Mouse (Mus musculus): ENCODE results near the gene Obsl1. TPM values are rescaled to one million over a fixed set of nuclear protein-coding genes. Genes with fewer than 3 reads are reported as not detected.
A peak's percentile ranks its signal among the peaks of the same experiment; 100 is the strongest.

Gene Obsl1
- polyA plus RNA-seq, 1 experiment: 20.7 TPM

DNA sequence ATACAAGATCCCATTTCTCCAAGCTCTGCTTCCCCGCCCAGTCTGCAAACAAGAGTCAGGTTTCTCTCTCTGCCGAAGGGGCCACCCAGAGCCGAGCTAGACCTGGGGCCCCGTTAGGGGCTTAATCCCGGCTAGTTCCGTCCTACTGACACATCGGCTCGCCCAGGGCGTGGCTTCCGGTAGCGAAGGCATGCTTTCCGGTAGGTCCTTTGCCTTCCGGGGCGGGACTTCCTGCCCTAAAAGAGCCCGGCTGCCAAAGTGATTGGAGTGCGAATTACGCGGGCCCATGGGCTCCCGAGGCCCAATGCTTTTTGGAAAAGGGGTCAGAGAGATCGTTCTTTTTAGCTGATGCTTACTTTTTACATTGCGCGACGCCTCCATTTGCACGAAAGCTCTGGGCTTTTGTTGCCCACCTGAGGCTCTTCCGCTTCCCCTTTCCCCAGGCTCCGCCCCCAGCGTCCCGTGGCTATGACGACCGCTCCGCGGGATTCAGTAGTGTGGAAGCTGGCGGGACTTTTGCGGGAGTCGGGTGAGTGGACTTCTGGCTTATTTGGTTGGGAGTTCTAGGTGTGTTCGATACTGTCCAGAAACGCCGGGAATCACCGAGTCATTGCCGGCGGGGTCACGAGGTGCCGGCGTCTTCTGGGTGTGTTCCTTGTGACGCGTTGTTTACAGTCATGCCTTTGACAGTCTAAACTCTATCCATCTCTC lies 15.2 kb upstream of the Obsl1 start, which contains the start of gene Stk11ip:
TSS of gene Stk11ip (plus strand) at position 209 of the 711 bp plus-strand sequence.
- WGBS: under 1% methylated on average over 46 of the region's 46 CpGs
- TF ChIP-seq CTCF (IDR thresholded peaks at IDR 0.05; ENCODE audit: insufficient read depth, low read length) (no peak), POLR2A (IDR thresholded peaks at IDR 0.05; ENCODE audit: borderline replicate concordance, extremely low read depth, low read depth, low read length) (peak; percentile 73; the same call in 1 of the 2 replicates)
- Histone ChIP-seq H3K4me3 (replicated peaks; ENCODE audit: extremely low read depth, low read depth, low read length) (peak within 1 kb of the TSS; percentile 68), H3K4me1 (ENCODE audit: control insufficient read depth, insufficient read depth, low read length) (no peaks in the 10 kb centered on the region)
- DNase-seq: peak; percentile 93

DNA sequence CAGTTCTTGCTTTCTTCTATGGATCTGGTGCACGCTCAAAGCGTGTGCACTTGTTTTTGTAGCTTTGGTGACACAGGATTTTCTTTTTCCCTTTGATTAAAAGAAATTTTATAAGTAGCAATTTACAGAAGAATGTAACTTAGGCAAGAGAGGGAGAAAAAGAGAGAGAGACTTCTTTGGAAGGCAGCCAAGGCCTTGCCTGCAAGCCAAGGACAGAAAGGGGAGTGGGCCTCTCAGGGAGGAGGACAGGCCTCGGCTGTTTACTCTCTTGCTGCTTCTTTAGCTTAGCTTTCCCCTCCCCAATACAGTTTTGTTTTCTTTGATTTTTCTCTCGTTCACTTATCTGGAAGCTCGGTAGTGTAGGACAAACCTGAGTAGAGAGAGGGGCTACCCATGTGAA lies 13.3 kb upstream of the Obsl1 start:
- Histone ChIP-seq H3K4me3 (replicated peaks; ENCODE audit: extremely low read depth, low read depth, low read length) (no peak overlapping the region), H3K4me1 (ENCODE audit: control insufficient read depth, insufficient read depth, low read length) (no peaks in the 10 kb centered on the region)
- DNase-seq: no peak
- 48% methylated on average over 5 of the region's 5 CpGs for WGBS
- TF ChIP-seq CTCF (IDR thresholded peaks at IDR 0.05; ENCODE audit: insufficient read depth, low read length) (no peak), POLR2A (IDR thresholded peaks at IDR 0.05; ENCODE audit: borderline replicate concordance, extremely low read depth, low read depth, low read length) (no peak)

DNA sequence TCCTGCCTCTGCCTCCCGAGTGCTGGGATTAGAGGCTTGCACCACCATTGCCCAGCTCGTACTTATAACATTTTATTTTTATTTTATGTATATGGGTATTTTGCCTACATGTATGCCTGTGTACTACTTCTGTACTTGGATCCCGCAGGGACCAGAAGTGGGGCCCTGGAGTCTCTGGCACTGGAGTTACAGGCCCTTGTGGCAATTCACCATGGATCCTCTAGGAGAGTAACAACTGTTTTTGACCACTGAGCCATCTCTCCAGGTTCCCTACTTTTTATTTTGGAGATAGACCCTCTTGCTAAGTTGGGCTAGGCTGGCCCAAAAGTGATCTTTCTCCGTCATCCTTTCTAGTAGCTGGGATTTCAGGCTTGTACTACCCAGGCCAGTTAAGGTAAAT lies 12.2 kb upstream of the Obsl1 start:
- DNase-seq: no peak
- Histone ChIP-seq H3K4me3 (replicated peaks; ENCODE audit: extremely low read depth, low read depth, low read length) (no peak overlapping the region), H3K4me1 (ENCODE audit: control insufficient read depth, insufficient read depth, low read length) (no peaks in the 10 kb centered on the region)
- 87% methylated on average over 4 of the region's 4 CpGs for WGBS
- TF ChIP-seq POLR2A (IDR thresholded peaks at IDR 0.05; ENCODE audit: borderline replicate concordance, extremely low read depth, low read depth, low read length) (no peak), CTCF (IDR thresholded peaks at IDR 0.05; ENCODE audit: insufficient read depth, low read length) (no peak)

DNA sequence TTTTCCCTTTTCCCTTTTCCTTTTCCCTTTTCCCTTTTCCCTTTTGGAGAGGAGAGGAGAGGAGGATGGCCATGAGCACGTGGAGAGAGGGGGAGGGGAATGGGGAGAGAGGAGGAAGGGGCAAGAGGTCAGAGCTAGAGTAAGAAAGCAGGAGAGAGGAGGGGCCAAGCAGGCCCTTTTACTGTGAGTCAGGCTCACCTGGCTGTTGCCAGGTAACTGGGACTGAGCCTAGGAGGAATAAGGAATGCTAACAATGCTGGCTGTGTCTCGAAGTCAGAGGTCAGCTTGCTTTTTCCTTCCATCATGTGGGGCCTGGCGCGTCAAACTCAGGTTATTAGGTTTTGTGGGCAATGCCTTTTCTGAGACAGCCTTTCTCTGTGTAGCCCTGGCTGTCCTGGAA lies 11.7 kb upstream of the Obsl1 start:
- TF ChIP-seq CTCF (IDR thresholded peaks at IDR 0.05; ENCODE audit: insufficient read depth, low read length) (no peak), POLR2A (IDR thresholded peaks at IDR 0.05; ENCODE audit: borderline replicate concordance, extremely low read depth, low read depth, low read length) (no peak)
- Histone ChIP-seq H3K4me1 (ENCODE audit: control insufficient read depth, insufficient read depth, low read length) (no peaks in the 10 kb centered on the region), H3K4me3 (replicated peaks; ENCODE audit: extremely low read depth, low read depth, low read length) (no peak overlapping the region)
- WGBS: 68% methylated on average over 4 of the region's 4 CpGs
- no peak for DNase-seq

DNA sequence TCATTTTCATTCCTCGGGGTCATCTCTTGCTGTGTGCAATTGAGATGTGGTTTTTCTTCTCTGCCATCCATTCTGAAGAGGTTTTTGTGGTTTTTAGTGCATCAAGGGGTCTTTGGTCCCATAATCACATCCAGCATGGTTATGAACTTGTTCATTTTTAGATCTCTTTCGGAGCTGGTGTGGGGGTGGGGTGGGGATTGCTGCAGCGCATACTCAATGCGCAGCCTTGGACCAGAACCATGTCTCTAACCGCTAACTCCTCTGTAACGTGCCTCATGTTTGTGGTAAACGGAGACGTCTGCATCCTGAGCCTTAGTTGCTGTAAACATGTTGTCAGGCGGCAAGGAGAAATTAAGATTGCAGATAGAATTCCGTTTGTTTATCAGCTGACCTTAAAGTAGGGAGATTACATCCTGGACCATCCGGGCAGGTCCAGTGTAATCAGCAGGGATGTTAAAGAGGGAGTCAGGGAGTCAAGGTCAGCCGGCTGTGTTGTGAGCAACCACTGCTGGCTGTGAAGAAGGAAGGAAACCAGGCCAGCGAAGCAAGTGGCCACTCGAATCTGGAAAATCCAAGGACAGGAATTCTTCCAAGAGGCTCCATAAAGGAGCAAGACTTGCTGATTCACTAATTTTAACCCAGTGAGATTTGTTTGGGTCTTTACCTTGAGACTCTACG lies 10.6 kb upstream of the Obsl1 start:
- no peak for TF ChIP-seq POLR2A (IDR thresholded peaks at IDR 0.05; ENCODE audit: borderline replicate concordance, extremely low read depth, low read depth, low read length)
- 58% methylated on average over 15 of the region's 15 CpGs for WGBS

DNA sequence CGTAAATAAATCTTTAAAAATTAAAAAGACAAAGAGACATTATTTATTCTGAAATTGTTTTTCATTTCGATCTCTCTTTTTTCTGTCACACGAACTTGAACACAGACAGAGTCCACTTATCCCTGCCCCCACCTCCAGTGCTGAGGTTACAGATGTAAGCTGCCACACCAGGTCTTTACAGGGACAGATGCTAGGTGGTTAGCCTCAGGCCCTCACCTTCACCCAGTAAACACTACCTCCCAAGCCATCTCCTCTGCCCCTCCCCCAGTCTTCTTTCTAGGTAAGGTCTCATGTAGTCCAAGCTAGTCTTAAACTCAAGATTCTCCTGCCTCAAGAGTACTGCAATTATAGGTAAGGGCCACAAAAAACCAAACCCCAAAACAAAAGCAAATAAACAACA lies 6.3 kb upstream of the Obsl1 start:
- 92% methylated on average over 3 of the region's 3 CpGs for WGBS
- DNase-seq: no peak
- H3K4me3 ChIP-seq (replicated peaks; ENCODE audit: extremely low read depth, low read depth, low read length): no peak overlapping the region
- H3K4me1 ChIP-seq (ENCODE audit: control insufficient read depth, insufficient read depth, low read length): no peaks in the 10 kb centered on the region
- TF ChIP-seq CTCF (IDR thresholded peaks at IDR 0.05; ENCODE audit: insufficient read depth, low read length): no peak

More for the DNA sequence above, 10.6 kb upstream of the Obsl1 start:
- DNase-seq: no peak
- no peaks in the 10 kb centered on the region for H3K4me1 ChIP-seq (ENCODE audit: control insufficient read depth, insufficient read depth, low read length)
- no peak overlapping the region for H3K4me3 ChIP-seq (replicated peaks; ENCODE audit: extremely low read depth, low read depth, low read length)

DNA sequence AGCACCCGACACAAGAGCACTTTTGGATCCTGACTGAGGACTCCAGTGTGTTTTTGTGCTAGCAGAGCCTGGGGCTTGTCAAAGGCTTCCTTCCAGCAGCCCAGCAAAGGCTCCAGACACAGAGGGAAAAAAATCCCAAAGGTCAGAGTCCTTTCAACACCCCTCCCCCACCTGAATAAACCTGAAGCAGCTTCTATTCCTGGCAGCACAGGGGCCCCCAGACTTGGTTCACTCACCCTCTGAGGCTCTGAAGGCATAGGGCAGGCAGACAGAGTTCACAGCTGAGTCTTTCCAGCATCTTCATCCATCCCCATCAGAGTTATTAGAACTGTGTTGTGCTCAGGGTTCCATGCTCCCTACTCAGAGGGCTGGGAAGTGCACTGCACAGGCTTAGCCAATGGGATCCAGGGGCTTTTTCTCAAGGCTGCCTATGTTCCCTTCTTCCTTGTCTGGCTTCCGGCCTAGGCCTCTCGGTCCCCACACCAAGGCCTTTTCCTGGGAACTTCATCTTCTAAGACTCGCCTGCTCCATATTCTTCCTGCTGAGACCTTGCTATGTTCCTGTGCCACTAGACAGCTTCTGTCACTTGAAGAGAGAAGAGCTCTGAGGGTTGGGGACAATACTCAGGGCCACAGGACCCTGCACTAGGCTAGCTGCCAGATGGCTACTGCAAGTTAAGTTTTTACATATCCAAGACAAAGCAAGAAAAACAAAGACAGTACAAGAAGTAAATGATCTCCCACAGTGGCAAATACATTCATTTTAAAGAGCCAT lies 5.4 kb upstream of the Obsl1 start:
- no peak for DNase-seq
- WGBS: 69% methylated on average over 4 of the region's 4 CpGs
- no peak overlapping the region for H3K4me3 ChIP-seq (replicated peaks; ENCODE audit: extremely low read depth, low read depth, low read length)
- H3K4me1 ChIP-seq (ENCODE audit: control insufficient read depth, insufficient read depth, low read length): no peaks in the 10 kb centered on the region
- TF ChIP-seq POLR2A (IDR thresholded peaks at IDR 0.05; ENCODE audit: borderline replicate concordance, extremely low read depth, low read depth, low read length): no peak
- TF ChIP-seq CTCF (IDR thresholded peaks at IDR 0.05; ENCODE audit: insufficient read depth, low read length): no peak

DNA sequence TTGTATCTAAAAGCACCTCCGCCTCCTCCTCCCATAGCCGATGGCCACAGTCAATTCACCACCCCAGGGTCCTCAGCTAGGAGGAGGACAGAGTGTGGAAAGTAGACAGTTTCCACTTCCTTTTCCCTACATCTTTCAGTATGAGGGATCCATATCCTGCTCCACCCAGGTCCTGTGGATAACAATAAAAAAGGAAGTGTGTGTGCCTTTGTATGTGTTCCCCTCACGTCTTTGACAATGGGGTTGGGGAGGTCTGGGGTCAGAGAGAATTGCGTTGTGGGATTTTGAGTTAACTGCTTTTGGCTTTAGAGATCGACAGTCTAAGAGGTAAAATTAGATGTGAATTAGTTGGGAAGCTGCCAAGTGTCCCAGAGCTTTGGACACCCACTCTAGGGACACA lies 3.9 kb upstream of the Obsl1 start:
- no peaks in the 10 kb centered on the region for H3K4me1 ChIP-seq (ENCODE audit: control insufficient read depth, insufficient read depth, low read length)
- TF ChIP-seq CTCF (IDR thresholded peaks at IDR 0.05; ENCODE audit: insufficient read depth, low read length) (no peak), POLR2A (IDR thresholded peaks at IDR 0.05; ENCODE audit: borderline replicate concordance, extremely low read depth, low read depth, low read length) (no peak)
- WGBS: 45% methylated on average over 5 of the region's 5 CpGs
- H3K4me3 ChIP-seq (replicated peaks; ENCODE audit: extremely low read depth, low read depth, low read length): no peak overlapping the region
- no peak for DNase-seq

DNA sequence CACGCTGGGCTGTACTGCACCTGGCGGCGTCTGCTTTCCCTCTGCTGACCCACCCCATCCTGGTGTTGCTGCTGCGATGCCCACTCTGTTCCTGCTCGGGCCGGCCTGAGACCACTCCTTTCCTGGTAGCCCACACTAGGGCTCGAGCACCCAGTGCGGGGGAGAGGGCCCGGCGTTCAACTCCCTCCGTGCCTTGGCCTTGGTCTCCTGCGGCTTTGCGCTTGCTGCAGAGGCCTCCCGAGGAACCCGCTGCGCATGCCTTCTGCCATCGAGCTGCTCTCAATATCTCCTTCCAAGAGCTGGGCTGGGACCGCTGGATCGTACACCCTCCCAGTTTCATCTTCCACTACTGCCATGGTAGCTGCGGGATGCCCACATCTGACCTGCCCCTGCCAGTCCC lies 3.3 kb upstream of the Obsl1 start:
- TF ChIP-seq POLR2A (IDR thresholded peaks at IDR 0.05; ENCODE audit: borderline replicate concordance, extremely low read depth, low read depth, low read length): no peak
- TF ChIP-seq CTCF (IDR thresholded peaks at IDR 0.05; ENCODE audit: insufficient read depth, low read length): no peak
- no peaks in the 10 kb centered on the region for H3K4me1 ChIP-seq (ENCODE audit: control insufficient read depth, insufficient read depth, low read length)
- WGBS: 73% methylated on average over 20 of the region's 20 CpGs
- H3K4me3 ChIP-seq (replicated peaks; ENCODE audit: extremely low read depth, low read depth, low read length): no peak overlapping the region
- DNase-seq: no peak
